ENCODE assay signal across 9 mouse cellular contexts in genomic region chr13:97645107-97646020, GRCm38 (mm10).
DNase-seq lines count a peak whose midpoint lies in the region; ATAC-seq and TF ChIP-seq lines count a peak whose summit lies in the region.
"Had no signal": no experiment of that assay in that cellular context is flagged by ENCODE, and none has a peak within 500 bp of the region (broad histone marks: within the 10 kb centered on the region; RNA-seq: fewer than 3 reads in every experiment).

No protein-coding gene starts in this region.

- no peaks in the 10 kb centered on the region; the same call in 1 of the 2 replicates for H3K9me3 ChIP-seq in kidney, embryonic 16.5 days (ENCODE audit: low read length)
- H3K9me3 ChIP-seq in heart, embryonic 15.5 days (replicated peaks) = no peaks in the 10 kb centered on the region
- no peaks in the 10 kb centered on the region for H3K9me3 ChIP-seq in lung, postnatal 0 days (ENCODE audit: low read length)
- H3K9me3 ChIP-seq: G1E had no signal

- ATAC-seq in kidney, embryonic 16.5 days (ENCODE audit: low FRiP score, low TSS enrichment) = no peak; the same call in 1 of the 2 replicates
- ATAC-seq in heart, embryonic 15.5 days (replicated peaks; ENCODE audit: insufficient number of reproducible peaks, insufficient read depth, low FRiP score, low read depth) = peak; percentile 54
- ATAC-seq in lung, postnatal 0 days = peak; percentile 88

- no peaks in the 10 kb centered on the region for H3K36me3 ChIP-seq in kidney, embryonic 16.5 days (ENCODE audit: insufficient read depth, low read length)
- no peaks in the 10 kb centered on the region for H3K36me3 ChIP-seq in heart, embryonic 15.5 days
- no peaks in the 10 kb centered on the region for H3K36me3 ChIP-seq in lung, postnatal 0 days (ENCODE audit: insufficient read depth, low read length)
- H3K36me3 ChIP-seq: G1E had no signal

- H3K4me2 ChIP-seq in kidney, embryonic 16.5 days (replicated peaks; ENCODE audit: low read depth, low read length) = no peak overlapping the region
- peak overlapping the region; percentile 46 for H3K4me2 ChIP-seq in heart, embryonic 15.5 days
- H3K4me2 ChIP-seq in lung, postnatal 0 days (replicated peaks; ENCODE audit: low read depth, low read length) = no peak overlapping the region

- no peaks in the 10 kb centered on the region for H3K27me3 ChIP-seq in kidney, embryonic 16.5 days (ENCODE audit: insufficient read depth, low read length)
- H3K27me3 ChIP-seq in heart, embryonic 15.5 days = no peaks in the 10 kb centered on the region
- H3K27me3 ChIP-seq in lung, postnatal 0 days (replicated peaks; ENCODE audit: insufficient read depth, low read length) = no peaks in the 10 kb centered on the region

- peaks cover 13% of the 10 kb centered on the region for H3K4me1 ChIP-seq in kidney, embryonic 16.5 days (ENCODE audit: insufficient read depth, low read length)
- H3K4me1 ChIP-seq in heart, embryonic 15.5 days (replicated peaks) = peaks cover 27% of the 10 kb centered on the region
- H3K4me1 ChIP-seq in lung, postnatal 0 days (ENCODE audit: insufficient read depth, low read depth, low read length) = peaks cover 9% of the 10 kb centered on the region; the same call in 1 of the 2 replicates

- TF ChIP-seq EP300 in lung, postnatal 0 days (IDR thresholded peaks at IDR 0.05) = no peak; the same call in 1 of the 2 replicates

- no peak overlapping the region for H3K27ac ChIP-seq in kidney, embryonic 16.5 days (ENCODE audit: low read length)
- H3K27ac ChIP-seq in heart, embryonic 15.5 days = peak overlapping the region; percentile 65
- H3K27ac ChIP-seq in lung, postnatal 0 days (ENCODE audit: low read length) = 0 out of 2 replicates have a peak overlapping the region, but pooled peaks have one; percentile 43

- no peak overlapping the region for H3K4me3 ChIP-seq in kidney, embryonic 16.5 days (ENCODE audit: low read length)
- H3K4me3 ChIP-seq in heart, embryonic 15.5 days = no peak overlapping the region
- no peak overlapping the region for H3K4me3 ChIP-seq in lung, postnatal 0 days (ENCODE audit: low read depth, low read length)

- 49% methylated on average over 15 of the region's 15 CpGs for WGBS in kidney, embryonic 16.5 days
- 31% methylated on average over 15 of the region's 15 CpGs for WGBS in heart, embryonic 15.5 days
- WGBS in lung, postnatal 0 days = 24% methylated on average over 15 of the region's 15 CpGs

- peak; percentile 77 for DNase-seq in kidney, adult 11 months
- DNase-seq in adipocyte (ENCODE audit: low spot score) = peak; percentile 85
- peak; percentile 91 for DNase-seq in lung, postnatal 0 days (ENCODE audit: low spot score)
- no peak for DNase-seq in layer of hippocampus, adult 11-12 months (ENCODE audit: low spot score)
- no peak for DNase-seq in embryo, embryonic 11 days
- no peak for DNase-seq in yolk sac, embryonic 10.5 days (ENCODE audit: low spot score)

- TF ChIP-seq CTCF in lung, postnatal 0 days (IDR thresholded peaks at IDR 0.05) = no peak

- no peak overlapping the region for H3K9ac ChIP-seq in kidney, embryonic 16.5 days (replicated peaks; ENCODE audit: low read length)
- H3K9ac ChIP-seq in heart, embryonic 15.5 days = no peak overlapping the region
- H3K9ac ChIP-seq in lung, postnatal 0 days (replicated peaks; ENCODE audit: low read depth) = no peak overlapping the region

Comparison
In these comparisons a context has a peak if more than half of its experiments do, and no peak if none do; other contexts are left out.
1. DNase-seq: peak in kidney, adult 11 months (single experiment), adipocyte (single experiment) and lung, postnatal 0 days (single experiment); none in layer of hippocampus, adult 11-12 months (single experiment), embryo, embryonic 11 days (single experiment) and yolk sac, embryonic 10.5 days (single experiment).